Mouse (Mus musculus) lung, embryonic 16.5 days (tissue): ENCODE data around the gene Chrm5. TPM values are rescaled to one million over a fixed set of nuclear protein-coding genes. Genes with fewer than 3 reads are reported as not detected.

Source experiments
- ATAC-seq: fragments of 200-750 bp; cut with Nextera tagmentation; 2 replicates; pipeline ENCODE4 v1.8.0; 2017; ENCODE audit warnings: low read depth, mild to moderate bottlenecking, moderate library complexity
- H3K27ac ChIP-seq: fragments of 300-500 bp; sonication (generic); 2 replicates; pipeline ENCODE4 v1.5.1; 2014; ENCODE audit warnings: mild to moderate bottlenecking, control low read depth, low read length
- H3K27me3 ChIP-seq: fragments of 300-500 bp; sonication (generic); 2 replicates; pipeline ENCODE4 v1.6.1; 2014; ENCODE audit warnings: low read depth, low read length, mixed read lengths; ENCODE audit not compliant: control insufficient read depth, insufficient read depth
- H3K36me3 ChIP-seq: fragments of 300-500 bp; sonication (generic); 2 replicates; pipeline ENCODE4 v1.6.1; 2014; ENCODE audit warnings: low read length; ENCODE audit not compliant: control insufficient read depth, insufficient read depth
- H3K4me1 ChIP-seq: fragments of 300-500 bp; sonication (generic); replicated peaks from 2 replicates; pipeline ENCODE4 v1.6.1; 2014; ENCODE audit warnings: low read length, mixed read lengths; ENCODE audit not compliant: control insufficient read depth, insufficient read depth
- H3K4me2 ChIP-seq: fragments of 300-500 bp; sonication (generic); 2 replicates; pipeline ENCODE4 v1.6.1; 2014; ENCODE audit warnings: low read depth, low read length, control low read depth
- H3K4me3 ChIP-seq: fragments of 300-500 bp; sonication (generic); 2 replicates; pipeline ENCODE4 v1.5.1; 2014; ENCODE audit warnings: mild to moderate bottlenecking, low read length, control low read depth
- H3K9ac ChIP-seq: fragments of 300-500 bp; sonication (generic); 2 replicates; pipeline ENCODE4 v1.6.1; 2014; ENCODE audit warnings: low read length, control low read depth
- H3K9me3 ChIP-seq: fragments of 300-500 bp; sonication (generic); 2 replicates; pipeline ENCODE4 v1.6.1; 2016; ENCODE audit warnings: low read length; ENCODE audit not compliant: control insufficient read depth
- WGBS: fragments of 180-500 bp; shearing (Covaris S2); extraction: QIAGEN DNeasy Blood & Tissue Kit; methylation state at CpG from one replicate; pipeline ENCODE4 v1.1.7; 2014; 5-methylcytosine and 5-hydroxymethylcytosine counted together
- polyA plus RNA-seq: library from polyadenylated mRNA; unstranded; fragments of >200 nt; fragmentation: Nextera tagmentation; extraction: Ambion mirVana; gene quantifications from 2 replicates; pipeline ENCODE4 v1.2.1, GENCODE M21; 2015

Gene Chrm5
- polyA plus RNA-seq, 1 experiment from 2014 or later, result 0.09 TPM

- Histone ChIP-seq H3K4me2 (no peak overlapping the region), H3K4me3 (no peak overlapping the region), H3K27ac (no peak overlapping the region), H3K36me3 (no peaks in the 10 kb centered on the region), H3K27me3 (no peaks in the 10 kb centered on the region), H3K4me1 (no peaks in the 10 kb centered on the region), H3K9me3 (no peaks in the 10 kb centered on the region), H3K9ac (no peak overlapping the region)
- WGBS, result 59% methylated on average over 2 of the region's 2 CpGs
- ATAC-seq, result no peak
Measured at GRCm38 (mm10) chr2:112443491-112443890, 37.1 kb downstream of the Chrm5 start.

- 78% methylated on average over 2 of the region's 2 CpGs for WGBS
- H3K9ac ChIP-seq, result no peak overlapping the region
- ATAC-seq, result no peak
- H3K27me3 ChIP-seq, result no peaks in the 10 kb centered on the region
- H3K4me3 ChIP-seq, result no peak overlapping the region
- no peaks in the 10 kb centered on the region for H3K4me1 ChIP-seq
- no peak overlapping the region for H3K4me2 ChIP-seq
- no peak overlapping the region for H3K27ac ChIP-seq
- H3K36me3 ChIP-seq, result no peaks in the 10 kb centered on the region
- no peaks in the 10 kb centered on the region for H3K9me3 ChIP-seq
Measured at GRCm38 (mm10) chr2:112437589-112437988, 43.0 kb downstream of the Chrm5 start.

- Histone ChIP-seq H3K4me3 (no peak overlapping the region), H3K36me3 (no peaks in the 10 kb centered on the region), H3K27ac (no peak overlapping the region), H3K4me1 (no peaks in the 10 kb centered on the region), H3K27me3 (no peaks in the 10 kb centered on the region), H3K9me3 (no peaks in the 10 kb centered on the region), H3K4me2 (no peak overlapping the region), H3K9ac (no peak overlapping the region)
- no peak for ATAC-seq
- WGBS, result 73% methylated on average over 4 of the region's 4 CpGs
Measured at GRCm38 (mm10) chr2:112436292-112436691, 44.3 kb downstream of the Chrm5 start.

GRCm38 (mm10) chr2:112433359-112433758, 47.2 kb downstream of the Chrm5 start:
- H3K27ac ChIP-seq, result no peak overlapping the region
- H3K9me3 ChIP-seq, result no peaks in the 10 kb centered on the region
- 47% methylated on average over 2 of the region's 2 CpGs for WGBS
- no peak overlapping the region for H3K4me2 ChIP-seq
- no peaks in the 10 kb centered on the region for H3K27me3 ChIP-seq
- no peaks in the 10 kb centered on the region for H3K36me3 ChIP-seq
- ATAC-seq, result no peak
- no peaks in the 10 kb centered on the region for H3K4me1 ChIP-seq
- no peak overlapping the region for H3K4me3 ChIP-seq
- no peak overlapping the region for H3K9ac ChIP-seq

- no peak for ATAC-seq
- no peaks in the 10 kb centered on the region for H3K27me3 ChIP-seq
- no peak overlapping the region for H3K9ac ChIP-seq
- H3K4me3 ChIP-seq, result no peak overlapping the region
- no peaks in the 10 kb centered on the region for H3K9me3 ChIP-seq
- no peaks in the 10 kb centered on the region for H3K36me3 ChIP-seq
- no peak overlapping the region for H3K4me2 ChIP-seq
- H3K4me1 ChIP-seq, result no peaks in the 10 kb centered on the region
- WGBS, result 91% methylated on average over 2 of the region's 2 CpGs
- no peak overlapping the region for H3K27ac ChIP-seq
Measured at GRCm38 (mm10) chr2:112432523-112432922, 48.0 kb downstream of the Chrm5 start.

GRCm38 (mm10) chr2:112430403-112430802, 50.2 kb downstream of the Chrm5 start:
- H3K4me1 ChIP-seq, result no peaks in the 10 kb centered on the region
- H3K9me3 ChIP-seq, result no peaks in the 10 kb centered on the region
- no peaks in the 10 kb centered on the region for H3K27me3 ChIP-seq
- H3K4me2 ChIP-seq, result no peak overlapping the region
- no peak overlapping the region for H3K27ac ChIP-seq
- H3K36me3 ChIP-seq, result no peaks in the 10 kb centered on the region
- H3K9ac ChIP-seq, result no peak overlapping the region
- ATAC-seq, result no peak
- no peak overlapping the region for H3K4me3 ChIP-seq
- 39% methylated on average over 5 of the region's 5 CpGs for WGBS

- no peaks in the 10 kb centered on the region for H3K4me1 ChIP-seq
- H3K36me3 ChIP-seq, result no peaks in the 10 kb centered on the region
- H3K9me3 ChIP-seq, result no peaks in the 10 kb centered on the region
- no peak overlapping the region for H3K27ac ChIP-seq
- no peak overlapping the region for H3K4me2 ChIP-seq
- ATAC-seq, result no peak
- H3K4me3 ChIP-seq, result no peak overlapping the region
- H3K9ac ChIP-seq, result no peak overlapping the region
- no peaks in the 10 kb centered on the region for H3K27me3 ChIP-seq
- WGBS, result 80% methylated on average over 4 of the region's 4 CpGs
Measured at GRCm38 (mm10) chr2:112429665-112430064, 50.9 kb downstream of the Chrm5 start.

Other genes starting within 250 kb of the Chrm5 start
- gene Lpcat4, start 241.3 kb downstream of the Chrm5 start, polyA plus RNA-seq, result 17.3 and 19.4 TPM in 2 replicates
- gene Nutm1, start 221.5 kb downstream of the Chrm5 start, polyA plus RNA-seq, result not detected in 2 replicates
- 174 and 177 TPM in 2 replicates for gene Nop10, start 218.8 kb downstream of the Chrm5 start, polyA plus RNA-seq
- 8.9 and 9.8 TPM in 2 replicates for gene Slc12a6, start 214.9 kb downstream of the Chrm5 start, polyA plus RNA-seq
- not detected in 2 replicates for gene Gm21985, start 214.5 kb downstream of the Chrm5 start, polyA plus RNA-seq
- 109 and 113 TPM in 2 replicates for gene Emc4, start 112.7 kb downstream of the Chrm5 start, polyA plus RNA-seq
- gene Katnbl1, start 101.6 kb downstream of the Chrm5 start, polyA plus RNA-seq, result 39.0 and 45.8 TPM in 2 replicates
- gene Emc7, start 25.8 kb downstream of the Chrm5 start, polyA plus RNA-seq, result 20.3 and 21.5 TPM in 2 replicates
- 4.4 and 4.6 TPM in 2 replicates for gene Aven, start 12.2 kb upstream of the Chrm5 start, polyA plus RNA-seq